ENCODE assay signal across 8 mouse cellular contexts in the genomic region with DNA sequence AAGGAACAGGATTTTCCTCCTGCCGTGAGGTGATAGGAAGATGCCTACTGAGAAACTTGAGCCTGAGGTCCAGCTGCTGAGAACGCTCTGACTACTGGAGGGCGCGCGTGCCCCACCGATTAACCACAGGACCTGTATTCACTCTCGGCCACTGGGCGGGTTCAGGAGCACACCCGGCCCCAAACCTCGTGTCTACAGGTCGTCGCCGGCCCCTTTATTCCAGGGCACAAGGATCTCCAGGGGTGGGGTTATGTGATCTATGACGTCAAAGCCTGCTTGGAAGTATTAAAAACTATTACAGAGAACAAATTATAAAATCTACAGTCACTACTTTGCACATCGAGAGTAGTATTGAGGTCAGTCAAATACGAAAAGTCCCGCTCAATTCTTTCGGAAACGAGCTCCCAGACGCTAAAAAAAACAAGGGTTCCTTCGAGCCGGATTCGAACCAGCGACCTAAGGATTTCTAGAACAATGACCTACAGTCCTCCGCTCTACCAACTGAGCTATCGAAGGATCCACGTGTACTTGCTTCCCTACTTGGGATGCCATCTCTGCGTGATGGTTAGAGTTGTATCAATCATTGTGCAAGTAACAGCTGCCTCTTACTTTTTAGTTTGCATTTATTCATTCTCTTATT. TPM values are rescaled to one million over a fixed set of nuclear protein-coding genes. Genes with fewer than 3 reads are reported as not detected.
A peak's percentile ranks its signal among the peaks of the same experiment; 100 is the strongest.
DNase-seq lines count a peak whose midpoint lies in the region; ATAC-seq lines count a peak whose summit lies in the region.

No protein-coding gene starts in this region.

- no peaks in the 10 kb centered on the region for H3K36me3 ChIP-seq in hindbrain, embryonic 12.5 days

- H3K4me1 ChIP-seq in hindbrain, embryonic 12.5 days, result peaks cover 13% of the 10 kb centered on the region; the same call in 1 of the 2 replicates

- ATAC-seq in hindbrain, embryonic 12.5 days (ENCODE audit: low FRiP score), result peak; percentile 90

- DNase-seq in NIH3T3 (ENCODE audit: low read depth), result peak; percentile 97
- DNase-seq in cerebellum, postnatal 10 days, result peak; percentile 97 to 99
- DNase-seq in frontal cortex, postnatal 10 days (ENCODE audit: low spot score in 2 of 2), result peak; percentile 89 to 94
- DNase-seq in layer of hippocampus, postnatal 14 days (ENCODE audit: low spot score in 2 of 2), result peak; percentile 98 to 99
- DNase-seq in lung, postnatal 14 days, result peak; percentile 99
- DNase-seq in ovary, postnatal 36 days (ENCODE audit: low spot score), result peak; percentile 92
- DNase-seq in thymus, postnatal 14 days, result peak; percentile 95

- H3K9me3 ChIP-seq in hindbrain, embryonic 12.5 days (replicated peaks), result no peaks in the 10 kb centered on the region

- WGBS in hindbrain, embryonic 12.5 days, result under 1% methylated on average over 28 of the region's 28 CpGs

- H3K4me3 ChIP-seq in hindbrain, embryonic 12.5 days, result peak overlapping the region; percentile 54

- H3K27me3 ChIP-seq in hindbrain, embryonic 12.5 days, result no peaks in the 10 kb centered on the region

- peak overlapping the region; percentile 50; the same call in 1 of the 2 replicates for H3K9ac ChIP-seq in hindbrain, embryonic 12.5 days

- H3K4me2 ChIP-seq in hindbrain, embryonic 12.5 days (replicated peaks), result peak overlapping the region; percentile 60

- H3K27ac ChIP-seq in hindbrain, embryonic 12.5 days, result peak overlapping the region; percentile 30

RNA-seq across cellular contexts. Expression of a gene that starts 9.0 kb away (rescaled TPM):
- polyA plus RNA-seq in hindbrain, embryonic 12.5 days (2016; fragmentation: Nextera tagmentation; extraction: Ambion mirVana), result 11.6 and 12.0 TPM in 2 replicates
- 1 to 10 TPM; 7.0 TPM for total RNA-seq in layer of hippocampus, postnatal 14 days (2021)

RNA-seq across cellular contexts. Expression of a gene that starts 33.0 kb away (rescaled TPM):
- polyA plus RNA-seq in hindbrain, embryonic 12.5 days (2016; fragmentation: Nextera tagmentation; extraction: Ambion mirVana), result 0.12 TPM in 1 of 2 replicates, not detected in the other
- not detected for total RNA-seq in layer of hippocampus, postnatal 14 days (2021)

RNA-seq across cellular contexts. Expression of a gene that starts 56.0 kb away (rescaled TPM):
- 0.34 and 0.43 TPM in 2 replicates for polyA plus RNA-seq in hindbrain, embryonic 12.5 days (2016; fragmentation: Nextera tagmentation; extraction: Ambion mirVana)
- total RNA-seq in layer of hippocampus, postnatal 14 days (2021), result 1 to 10 TPM in 1 of 2 experiments, under 1 TPM in 1; 0.58 to 1.0 TPM

Comparison
In these comparisons a context has a peak if more than half of its experiments do, and no peak if none do; other contexts are left out.
1. Peak in every context shown above with its lines: DNase-seq, ATAC-seq, H3K4me3 ChIP-seq and H3K27ac ChIP-seq.